Mouse (Mus musculus): Measurements from ENCODE around the gene Pctp. TPM values are rescaled to one million over a fixed set of nuclear protein-coding genes. Genes with fewer than 3 reads are reported as not detected.

Pctp gene
- total and polyA plus RNA-seq, 3 experiments: 1.3 to 9.7 (median 7.6) TPM

DNA sequence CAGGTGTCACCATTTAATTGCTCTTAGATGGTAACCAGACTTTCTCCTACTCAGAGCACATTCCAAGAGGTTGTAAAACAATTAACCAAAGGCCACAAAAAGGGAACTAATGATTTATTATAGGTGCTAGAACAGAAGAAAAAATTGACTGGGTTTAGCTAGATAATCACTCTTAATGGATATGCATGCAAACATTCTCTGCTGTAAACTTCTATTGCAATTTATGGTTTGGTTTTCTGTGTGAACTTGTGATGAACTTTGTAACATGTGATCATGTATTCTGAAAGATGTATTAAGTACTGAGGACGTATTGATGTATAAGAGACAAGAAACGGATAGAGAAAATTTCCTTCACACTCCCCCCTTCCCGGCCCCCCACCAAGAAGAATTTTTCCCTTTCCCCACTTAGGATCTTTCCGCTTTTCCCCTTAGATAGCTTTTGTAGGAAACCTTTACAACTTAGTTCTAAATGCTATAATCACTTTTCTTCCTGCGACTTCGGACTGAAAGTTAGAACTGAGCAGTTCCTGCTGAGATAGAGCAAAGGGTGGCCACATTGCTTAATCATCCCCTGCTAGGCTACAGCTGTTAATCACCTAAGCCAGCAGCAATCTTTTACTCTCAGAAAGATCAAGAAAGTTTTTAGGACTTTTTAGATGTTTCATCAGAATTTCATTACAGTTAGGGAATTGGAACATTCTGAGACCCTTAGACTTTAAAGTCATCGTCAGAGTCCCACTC, 5.3 kb upstream of the Pctp start:
- no peak for DNase-seq

DNA sequence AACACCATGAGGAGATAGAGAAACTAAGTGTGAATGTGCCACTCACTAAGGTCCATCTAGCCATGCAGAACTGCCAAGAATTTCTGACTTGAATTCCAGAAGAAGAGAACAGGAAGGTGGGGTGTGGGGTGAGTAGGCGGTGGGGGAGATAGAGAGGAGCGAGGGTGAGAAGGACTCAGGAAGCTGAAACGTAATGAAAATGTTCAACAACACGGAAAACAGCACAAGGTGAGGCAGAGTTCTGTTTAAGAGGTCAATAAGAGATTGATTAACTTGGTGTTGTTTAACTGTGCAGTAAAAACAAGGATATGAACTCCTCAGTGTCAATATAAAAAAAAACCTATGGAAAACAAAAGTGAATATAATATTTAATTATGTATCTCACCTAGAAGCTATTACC, 3.4 kb upstream of the Pctp start:
- no peak for DNase-seq

DNA sequence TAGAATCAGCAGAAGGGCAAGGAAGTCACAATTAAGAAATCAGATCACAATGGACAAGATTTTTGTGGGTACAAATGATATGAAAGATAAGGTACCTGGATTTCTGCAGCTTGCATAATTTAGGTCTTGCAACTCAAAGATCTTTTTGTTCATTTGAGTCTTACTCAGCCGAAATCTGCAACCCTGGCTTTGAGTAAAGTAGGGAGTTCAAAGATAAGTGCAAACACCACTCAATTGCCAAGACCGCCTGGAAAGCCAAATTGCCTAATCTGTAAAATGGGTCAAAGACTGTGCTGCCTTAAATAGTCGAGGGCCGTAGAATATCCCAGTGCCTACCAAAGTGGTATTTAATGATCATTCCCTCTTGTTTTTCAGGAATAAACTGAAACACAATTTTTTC, 692 bp upstream of the Pctp start:
- no peak for DNase-seq

DNA sequence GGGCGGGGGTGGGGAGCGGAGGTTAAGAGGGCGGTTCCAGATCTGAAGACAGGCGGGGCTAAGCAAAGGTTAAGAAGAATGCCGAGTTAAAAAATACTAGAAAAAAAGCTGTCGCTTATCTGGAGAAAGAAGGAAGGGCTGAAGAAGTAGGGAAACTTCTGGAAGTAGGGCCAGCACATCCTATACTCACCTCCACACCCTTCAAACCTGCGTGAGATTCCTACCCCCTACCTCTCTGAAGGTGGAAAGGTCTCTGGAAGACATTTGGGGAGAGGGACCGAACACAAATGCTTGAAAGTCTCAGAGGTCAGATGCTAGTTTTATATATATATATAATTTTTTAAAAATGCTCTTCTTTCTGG, 274 bp upstream of the Pctp start:
- DNase-seq: no peak

DNA sequence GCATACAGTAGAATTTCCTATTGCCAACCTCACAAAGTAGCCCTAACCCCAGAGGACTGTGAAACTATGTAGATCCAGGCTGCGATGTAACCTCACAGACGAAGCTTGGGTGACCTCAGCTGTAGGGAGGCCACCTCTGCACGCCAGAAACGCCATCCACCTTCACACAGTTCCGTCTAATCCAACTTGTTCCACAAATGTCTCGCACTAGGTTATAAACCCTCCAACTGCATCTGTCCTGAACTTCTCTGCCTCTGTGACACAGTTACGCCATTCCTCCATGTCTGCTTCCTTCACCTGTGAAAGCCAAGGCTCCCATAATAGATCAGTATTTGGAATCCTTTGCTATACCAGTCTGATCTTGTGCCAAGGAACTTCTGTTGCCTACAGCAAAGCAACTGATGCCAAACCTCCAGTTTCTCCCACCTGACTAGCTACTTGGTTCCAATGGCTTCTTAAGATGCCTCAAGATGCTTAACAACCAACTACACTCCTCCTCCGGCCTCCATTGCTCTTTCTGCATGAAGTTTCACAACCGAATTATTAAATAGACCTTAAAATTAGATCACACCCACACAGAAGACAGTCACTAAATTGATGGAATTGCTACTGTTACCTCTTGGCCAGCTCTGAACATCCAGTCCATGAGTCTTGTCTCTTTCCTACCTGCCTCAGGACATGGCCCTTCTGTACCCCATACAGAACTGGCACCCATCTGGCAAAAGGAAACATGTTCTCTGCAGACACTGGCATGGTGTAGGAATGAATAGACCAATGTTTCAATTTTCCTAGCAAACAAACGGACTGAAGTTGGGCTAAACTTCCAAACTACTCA, 1.1 kb downstream of the Pctp start:
- no peak for DNase-seq

DNA sequence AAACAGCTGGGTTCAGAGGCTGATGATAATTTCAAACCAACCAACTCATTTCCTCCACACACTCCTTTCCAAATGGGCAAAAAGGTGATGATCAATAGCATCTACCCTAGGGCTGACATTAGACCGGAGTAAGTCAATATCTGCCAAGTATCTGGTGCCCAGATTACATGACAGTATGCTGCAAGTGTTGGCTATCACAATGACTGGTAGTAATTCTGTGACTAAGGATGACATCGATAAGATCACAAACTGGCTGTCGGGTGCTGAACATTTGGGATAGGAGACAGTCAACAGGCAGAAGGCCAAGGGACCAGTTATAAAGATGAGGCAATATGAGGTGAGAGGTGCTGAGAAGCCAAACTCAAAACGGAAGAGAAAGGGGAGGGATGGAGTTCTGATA, 2.0 kb downstream of the Pctp start:
- no peak for DNase-seq

DNA sequence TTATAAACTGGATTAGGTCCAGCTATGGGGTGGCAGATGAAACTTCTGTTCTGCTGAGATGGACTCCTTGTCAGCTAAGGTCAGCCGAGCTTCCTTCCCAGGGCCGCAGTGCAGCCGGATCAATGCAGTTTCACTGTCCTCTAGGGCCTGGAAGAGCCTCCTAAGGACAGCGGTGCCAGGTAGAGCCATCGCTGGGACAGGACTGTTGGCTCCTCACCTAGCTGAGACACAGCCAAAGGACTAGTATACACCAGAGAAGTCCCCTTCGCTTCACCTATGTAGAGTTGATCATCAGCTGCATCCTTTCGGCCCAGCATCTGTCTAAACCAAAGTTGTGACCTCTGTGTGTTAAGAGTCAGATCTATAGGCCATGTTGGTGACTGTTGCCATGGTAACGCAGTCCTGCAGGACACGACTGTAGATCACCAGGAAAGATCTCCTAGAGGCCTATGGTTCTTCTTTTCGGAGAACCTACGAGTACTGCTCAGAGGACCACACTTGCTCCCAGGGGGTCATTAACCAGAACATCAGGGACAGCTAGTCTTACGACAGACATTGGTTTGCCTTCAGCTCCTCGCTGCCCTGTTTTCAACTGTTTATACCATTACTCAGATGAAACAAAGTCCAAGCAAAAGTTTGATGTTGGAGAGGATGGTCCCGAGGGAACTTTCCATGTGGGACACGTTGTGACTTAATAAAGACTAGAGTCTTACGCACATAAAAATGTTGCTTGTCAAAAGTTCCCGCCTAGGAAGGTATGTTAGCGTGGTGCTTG, 3.5 kb downstream of the Pctp start:
- DNase-seq: no peak

DNA sequence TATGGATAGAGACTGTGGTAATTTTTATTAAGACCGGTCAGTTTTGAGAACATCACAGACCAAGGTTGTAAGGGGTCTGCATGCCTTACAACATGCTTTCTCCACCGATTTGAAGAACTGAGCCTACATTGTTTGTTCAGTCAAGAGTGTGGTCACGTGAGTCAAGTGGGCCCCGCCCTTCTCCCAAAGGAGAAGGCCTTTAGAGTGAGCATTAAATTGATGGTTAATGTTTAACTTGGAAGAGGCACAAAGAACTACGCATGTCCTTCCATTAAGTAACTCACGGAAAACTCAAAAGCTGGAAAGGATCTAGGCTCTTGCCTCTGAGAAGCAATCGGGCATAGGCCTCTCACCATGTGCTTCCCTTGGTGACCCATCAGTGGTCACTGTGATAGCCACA, 5.8 kb downstream of the Pctp start:
- no peak for DNase-seq

DNA sequence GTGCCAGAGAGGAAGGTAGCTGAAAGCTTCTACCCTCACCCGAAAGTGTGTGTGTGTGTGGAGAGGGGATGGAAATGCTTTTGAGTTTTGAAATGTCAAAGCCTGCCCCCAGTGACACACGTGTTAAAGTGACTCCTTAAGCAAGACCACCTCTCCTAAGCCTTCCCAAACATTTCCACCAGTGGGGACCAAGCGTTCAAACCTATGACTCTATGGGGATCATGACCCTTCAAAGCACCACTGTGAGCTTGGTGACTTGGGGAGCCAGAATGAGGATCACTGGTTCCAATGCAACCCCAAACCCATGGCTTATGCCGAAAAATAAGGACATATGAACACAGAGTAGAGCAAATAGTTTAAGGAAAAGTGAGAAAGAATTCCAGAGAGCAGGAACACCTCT, 6.3 kb downstream of the Pctp start:
- DNase-seq: no peak

DNA sequence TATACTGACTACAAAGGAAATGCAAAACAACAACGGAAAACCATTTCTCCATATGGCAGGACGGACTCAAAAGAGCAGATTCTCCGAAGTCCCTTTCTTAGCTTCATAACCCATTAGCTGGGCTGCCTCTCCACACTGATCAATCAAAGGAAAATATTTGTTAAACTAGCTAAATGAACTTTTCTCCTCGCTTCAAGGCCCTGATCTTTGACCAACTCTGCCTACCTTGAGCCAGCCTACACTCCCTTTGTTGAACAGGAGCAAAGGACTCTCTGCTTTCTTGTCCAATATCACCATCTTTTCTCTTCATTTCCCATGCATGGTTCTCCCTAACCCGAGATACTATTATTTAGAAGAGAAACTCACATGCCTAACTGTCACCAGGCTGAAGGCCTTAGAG, 7.1 kb downstream of the Pctp start:
- DNase-seq: no peak

DNA sequence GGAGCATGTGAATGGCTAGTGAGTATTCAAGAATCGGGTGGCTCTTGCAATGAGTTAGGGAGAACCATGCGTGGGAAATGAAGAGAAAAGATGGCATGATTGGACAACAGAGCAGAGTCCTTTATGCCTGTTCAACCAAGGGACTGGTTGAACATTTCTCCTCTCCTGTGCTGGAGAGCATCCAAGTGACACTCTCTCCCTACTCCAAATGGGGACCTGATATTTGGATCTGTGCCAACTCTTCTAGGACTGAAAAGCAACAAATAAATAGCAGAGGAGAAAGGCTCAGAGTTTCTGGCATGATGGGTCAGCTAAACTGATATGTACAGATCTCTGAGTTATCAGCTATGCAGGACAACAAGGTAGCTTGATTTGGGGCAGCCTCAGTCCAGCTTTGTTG, 8.0 kb downstream of the Pctp start:
- no peak for DNase-seq

DNA sequence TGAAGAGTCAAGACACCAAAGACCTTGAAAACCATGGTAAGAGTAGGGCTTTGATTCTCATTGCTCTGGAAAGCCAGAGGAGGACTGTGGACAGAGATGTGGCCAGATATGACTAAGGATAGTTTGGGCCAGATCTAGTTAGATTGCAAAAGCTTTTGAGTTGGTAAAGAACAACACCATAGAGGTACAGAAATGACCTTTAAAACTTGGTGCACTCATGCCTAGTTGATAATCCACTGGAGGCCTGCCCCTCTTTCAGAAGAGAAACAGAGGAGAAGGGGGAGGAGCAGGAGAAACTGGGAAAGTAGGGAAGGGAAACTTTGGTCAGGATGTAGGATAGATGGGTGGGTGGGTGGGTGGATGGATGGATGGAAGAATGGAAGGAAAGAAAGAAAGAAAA, 11.0 kb downstream of the Pctp start:
- no peak for DNase-seq

DNA sequence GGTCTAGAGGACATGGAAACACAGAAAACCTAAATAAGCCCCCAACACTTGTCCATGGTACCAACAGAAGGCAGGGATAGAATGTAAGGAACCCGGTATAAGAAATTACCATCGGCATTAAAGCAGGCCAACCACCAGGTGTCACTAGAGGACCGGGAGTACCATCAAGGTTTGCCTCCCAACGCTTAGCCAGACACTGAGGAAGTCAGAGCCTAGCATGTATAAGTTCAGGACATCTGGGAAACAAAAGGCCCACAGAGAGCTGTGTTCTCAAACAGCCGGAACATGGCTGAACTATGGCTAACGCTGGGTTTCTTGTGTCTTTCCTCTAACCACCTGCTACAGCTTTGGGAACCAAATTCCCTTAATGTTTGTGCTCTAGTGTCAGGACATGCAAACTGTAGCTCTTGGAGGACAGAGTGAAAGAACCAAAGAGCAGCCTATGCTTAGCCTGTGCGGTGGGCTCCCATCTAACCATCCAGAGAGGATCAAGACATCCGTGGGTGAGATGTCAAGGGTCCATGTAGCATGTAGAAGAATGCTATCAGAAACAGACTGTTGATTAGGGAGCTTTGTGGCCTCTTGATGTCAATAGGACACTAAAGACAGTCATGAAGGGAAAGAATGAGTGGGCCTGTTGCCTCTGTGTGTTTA, 13.6 kb downstream of the Pctp start:
- DNase-seq: peak; percentile 70

DNA sequence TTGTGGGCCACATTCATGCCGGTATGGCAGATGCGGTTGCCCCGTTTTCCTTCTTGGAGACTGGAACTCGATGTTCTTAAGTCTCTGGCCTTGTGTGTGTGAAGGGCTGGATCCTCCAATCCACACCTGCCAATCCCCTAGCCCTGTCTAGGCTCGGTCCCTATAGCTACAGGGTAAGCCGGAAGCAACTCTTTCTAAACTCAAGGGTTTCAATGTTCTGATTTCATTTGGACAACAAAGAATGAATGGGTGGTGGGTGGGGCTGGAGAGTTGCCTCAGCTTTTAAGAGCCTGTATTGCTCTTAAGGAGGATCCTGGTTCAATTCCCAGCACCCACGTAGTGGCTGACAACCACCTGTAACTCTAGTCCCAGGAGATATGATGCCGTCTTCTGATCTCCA, 16.2 kb downstream of the Pctp start:
- no peak for DNase-seq

DNA sequence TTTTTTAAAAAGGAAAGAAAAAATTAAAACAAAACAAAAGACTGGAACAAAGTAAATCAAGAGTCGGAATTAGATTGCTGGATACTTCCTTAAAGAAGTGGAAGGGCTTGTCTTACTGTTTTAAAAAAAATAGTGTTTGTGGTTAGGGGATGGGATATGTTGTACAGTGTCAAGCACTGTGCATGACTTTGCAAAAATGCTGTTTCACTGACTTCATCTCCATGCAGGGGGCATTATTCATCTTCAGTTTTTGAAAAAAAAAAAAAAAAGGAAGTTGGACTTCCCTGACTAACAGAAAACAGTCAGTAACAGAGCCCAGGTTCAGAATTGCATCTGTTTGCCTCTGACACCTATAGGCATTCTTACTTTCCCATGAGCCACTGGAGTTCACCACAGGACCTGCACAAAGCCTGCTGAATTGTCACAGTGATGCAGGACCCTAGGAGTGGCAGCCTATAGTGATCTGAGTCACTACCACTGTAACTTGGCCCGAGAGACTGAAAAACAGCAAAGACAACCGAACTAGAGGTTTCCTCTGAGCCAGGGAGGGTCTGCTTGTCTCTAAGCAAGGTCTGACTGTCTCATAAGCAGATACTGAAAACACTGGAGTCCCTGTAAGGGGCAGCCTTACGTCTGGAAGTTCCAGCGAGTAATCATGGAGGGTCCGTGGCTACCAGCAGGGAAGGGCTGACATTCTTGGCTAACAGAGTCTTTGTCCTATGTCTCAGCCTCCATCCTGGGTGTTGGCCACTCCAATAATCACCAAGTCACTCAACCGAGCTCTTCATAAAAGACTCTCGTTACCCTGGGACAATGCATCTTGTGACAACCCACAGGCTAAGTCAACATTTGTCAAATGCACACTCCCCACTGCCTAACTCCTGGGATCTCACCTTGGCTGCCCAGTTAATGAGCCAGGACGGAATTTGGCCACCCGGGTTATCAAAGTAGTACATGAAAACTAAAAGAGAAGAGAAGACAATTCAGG, 17.2 kb downstream of the Pctp start:
- DNase-seq: no peak

DNA sequence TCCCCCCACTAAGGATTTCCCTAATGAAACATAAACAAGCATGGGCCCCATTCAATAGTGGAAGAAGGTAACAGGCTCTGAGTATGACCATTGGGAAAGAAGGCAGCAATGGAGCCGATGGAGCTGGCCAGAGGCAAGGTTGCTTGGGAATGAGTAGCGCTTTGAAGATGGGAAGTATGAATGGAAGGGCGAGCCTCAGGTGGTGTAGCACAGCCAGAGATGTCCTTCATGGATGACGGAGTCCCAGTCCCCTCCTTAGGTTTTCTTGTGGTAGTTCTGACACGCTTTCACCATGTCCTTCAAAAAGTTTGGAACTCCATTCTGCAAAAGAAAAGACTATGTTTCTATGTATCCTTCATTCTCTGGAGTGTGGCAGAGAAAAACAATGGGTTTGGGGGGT, 18.3 kb downstream of the Pctp start:
- DNase-seq: no peak

DNA sequence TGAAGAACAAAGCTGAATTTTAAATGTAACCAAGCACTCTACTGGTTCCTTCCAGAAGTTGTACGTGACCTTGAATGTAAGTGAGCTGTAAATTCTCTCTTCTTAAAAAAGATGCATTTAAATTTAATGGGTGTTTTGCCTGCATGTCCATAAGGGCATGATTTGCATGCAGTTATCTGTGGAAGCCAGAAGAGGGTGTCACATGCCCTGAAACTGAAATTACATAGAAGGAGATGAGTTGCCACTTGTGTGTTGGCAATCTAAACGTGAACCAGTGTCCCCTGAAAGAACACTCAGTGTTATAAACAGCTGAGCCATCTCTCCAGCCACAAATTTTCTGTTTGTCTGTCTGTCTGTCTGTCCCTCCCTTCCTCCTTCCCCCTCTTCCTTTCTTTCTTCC, 19.8 kb downstream of the Pctp start:
- no peak for DNase-seq

DNA sequence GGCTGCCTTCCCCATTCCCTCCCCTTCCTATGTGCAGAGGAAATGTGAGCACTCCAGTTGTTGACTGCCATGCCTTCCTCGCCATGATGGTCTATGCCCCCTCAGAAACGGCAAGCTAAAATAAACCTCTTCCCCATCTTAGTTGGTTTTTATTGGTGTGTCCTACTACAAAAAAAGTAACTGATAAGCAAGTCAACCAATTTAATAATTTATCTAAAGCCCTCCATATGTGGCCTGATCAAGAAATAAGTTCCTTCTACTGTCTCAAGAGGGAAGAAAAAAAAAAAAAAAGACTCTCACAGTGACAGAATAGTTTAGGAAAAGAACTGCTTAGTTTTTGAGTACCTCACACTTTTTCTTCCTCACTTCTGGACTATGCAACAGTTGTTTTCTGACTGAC, 22.6 kb downstream of the Pctp start:
- DNase-seq: no peak

DNA sequence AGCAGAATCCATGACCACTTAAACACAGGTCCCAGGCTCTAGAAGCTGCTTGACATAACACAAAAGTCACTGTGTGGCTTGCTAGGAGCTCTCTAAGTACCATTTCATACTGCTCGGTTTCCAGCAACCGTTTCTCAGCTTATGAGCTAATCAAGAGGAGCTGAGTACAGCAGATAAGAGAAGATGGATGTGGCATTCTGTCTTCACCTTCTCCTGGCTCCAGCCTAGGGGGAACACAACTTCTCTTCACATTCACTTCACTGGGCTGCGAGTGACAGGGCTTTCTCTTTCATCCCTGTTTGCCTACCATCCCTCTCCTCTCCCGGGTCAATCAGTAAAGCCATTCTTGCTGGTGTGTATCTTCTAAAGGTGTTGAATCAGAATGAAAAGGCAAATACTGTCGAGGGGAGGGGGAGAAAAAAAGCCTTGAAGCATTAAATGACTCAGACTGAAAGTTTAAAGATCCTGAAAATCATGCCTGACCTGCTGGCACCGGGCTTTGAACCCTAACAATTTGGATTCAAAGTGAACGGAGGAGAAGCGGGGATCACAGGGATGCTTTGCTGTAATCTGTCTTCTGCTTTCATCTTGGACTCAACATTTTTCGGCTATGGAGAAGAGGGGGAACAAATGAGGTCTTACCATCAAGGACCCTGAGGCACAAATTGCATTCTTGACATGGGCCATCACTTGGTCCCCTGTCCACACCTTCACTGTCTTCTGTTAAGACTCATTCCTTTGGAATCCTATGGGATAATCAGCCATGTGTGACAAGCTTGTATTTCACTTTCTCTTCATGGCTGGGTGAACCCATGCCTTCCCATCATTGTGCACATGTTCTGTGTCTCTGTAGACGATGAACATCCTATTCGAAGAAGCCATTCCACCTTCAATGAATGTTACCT, 23.5 kb downstream of the Pctp start:
- no peak for DNase-seq

DNA sequence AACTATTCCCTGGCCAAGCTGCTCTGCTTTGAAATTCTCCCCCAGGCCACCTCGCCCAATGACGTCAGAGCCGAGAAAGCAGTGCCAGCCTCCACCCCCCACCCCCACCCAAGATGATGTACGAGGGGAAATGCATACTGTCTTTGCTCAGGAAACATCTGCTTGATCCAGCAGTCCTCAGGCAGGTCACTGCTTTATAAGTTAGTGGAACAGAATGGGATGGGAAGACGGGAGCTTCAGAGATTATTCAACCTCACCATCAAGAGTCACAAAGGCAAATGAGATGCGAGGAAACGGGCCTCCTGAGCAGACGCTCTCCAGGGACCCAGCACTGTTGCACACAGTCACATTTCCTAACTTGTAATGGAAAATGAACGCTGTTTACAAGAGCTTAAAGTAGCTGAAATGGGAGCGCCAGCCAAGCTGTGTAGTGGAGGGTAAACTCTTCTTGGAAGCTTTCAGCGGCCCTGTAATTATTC, 24.3 kb downstream of the Pctp start:
- DNase-seq: peak; percentile 60

Data from adrenal gland, adult 2 months (tissue).